Mouse (Mus musculus): ENCODE data around the gene Srrt. TPM values are rescaled to one million over a fixed set of nuclear protein-coding genes. Genes with fewer than 3 reads are reported as not detected.
A peak's percentile ranks its signal among the peaks of the same experiment; 100 is the strongest.

Gene Srrt
- total RNA-seq, 2 experiments from 2014 or later: 91.0 to 91.9 TPM

DNA sequence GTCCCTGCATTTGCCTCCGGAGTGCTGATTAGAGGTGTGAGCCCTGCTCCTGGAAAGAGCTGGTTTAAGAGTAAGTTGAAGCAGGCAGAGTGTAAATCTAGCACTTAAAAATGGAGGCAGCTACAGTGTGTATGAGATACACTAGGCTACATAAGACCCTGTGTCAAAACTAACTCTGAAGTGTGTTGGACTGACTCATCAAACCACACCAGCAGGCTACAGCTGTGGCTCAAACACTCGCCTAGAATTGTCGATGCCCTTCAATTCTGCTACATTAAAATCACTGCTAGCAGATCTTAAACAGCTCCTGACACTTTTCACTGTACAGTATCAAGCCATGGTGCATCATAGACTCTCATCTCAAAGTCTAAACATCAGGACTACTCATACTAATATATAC is 3.3 kb downstream of the Srrt start:
- no peak for DNase-seq
- intact Hi-C loops (cut with DNase I): no loop called here

DNA sequence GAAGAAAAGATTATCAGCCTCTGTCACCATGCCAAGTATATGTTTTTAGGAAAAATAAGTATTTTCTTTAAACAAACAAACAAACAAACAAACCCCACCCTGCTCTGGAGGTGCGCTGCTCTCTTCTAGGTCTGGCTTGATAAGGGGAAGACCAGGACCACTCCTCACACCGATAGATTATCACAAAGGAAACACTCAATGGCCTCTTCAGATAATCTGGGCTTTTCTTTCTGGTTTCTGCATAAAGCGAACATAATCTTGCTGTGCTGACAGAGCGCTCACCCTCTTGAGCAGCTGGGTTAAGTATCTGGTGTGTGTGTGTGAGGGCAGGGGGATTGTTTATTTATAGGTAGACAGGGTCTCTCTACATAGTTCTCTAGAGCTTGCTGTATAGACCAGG is 3.9 kb downstream of the Srrt start:
- intact Hi-C loops (cut with DNase I): no loop called here

DNA sequence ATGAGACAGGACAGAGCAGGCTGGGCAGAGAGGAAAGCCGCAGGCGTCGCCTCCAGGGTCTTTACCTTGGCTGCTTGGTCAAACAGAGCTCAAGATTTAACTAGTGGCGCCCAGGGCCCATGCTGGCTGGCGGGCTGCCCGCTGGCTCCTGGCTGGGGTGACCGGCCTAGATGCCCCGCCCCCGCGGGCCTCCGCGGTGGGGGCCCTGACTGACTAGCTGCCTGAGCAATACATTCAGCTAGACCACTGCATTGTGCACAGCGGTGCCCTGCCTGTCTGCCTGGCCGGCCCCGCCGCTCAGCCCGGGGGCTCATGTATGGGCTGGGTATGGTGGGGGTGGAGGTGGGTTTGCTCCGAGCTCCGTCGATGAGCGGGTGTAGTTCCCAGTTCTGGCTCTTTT is 6.2 kb downstream of the Srrt start:
- intact Hi-C loops (cut with DNase I): no loop called here

More for the DNA sequence above, 3.9 kb downstream of the Srrt start:
- DNase-seq: no peak

DNA sequence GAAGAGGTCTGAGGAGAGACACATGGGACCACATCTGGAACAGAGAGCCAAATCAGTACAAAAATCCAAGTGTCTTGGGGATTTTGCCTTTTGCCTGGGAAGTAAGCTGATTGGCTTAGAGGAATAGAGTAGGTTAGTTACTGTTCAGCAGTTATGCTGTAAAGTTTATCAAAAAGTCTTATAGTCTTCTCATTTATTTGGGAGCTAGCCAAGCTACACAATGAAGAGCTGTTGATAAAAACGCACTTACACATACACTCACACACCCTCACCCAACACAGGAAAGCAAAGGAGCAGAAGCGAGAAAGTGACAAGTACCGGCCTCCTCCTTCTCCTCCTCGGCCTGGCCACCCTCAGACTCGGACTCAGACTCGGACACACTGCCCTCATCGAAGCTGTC is 8.2 kb downstream of the Srrt start:
- intact Hi-C loops (cut with DNase I): no loop called here
- DNase-seq: no peak

More for the DNA sequence above, 6.2 kb downstream of the Srrt start:
- DNase-seq: no peak

DNA sequence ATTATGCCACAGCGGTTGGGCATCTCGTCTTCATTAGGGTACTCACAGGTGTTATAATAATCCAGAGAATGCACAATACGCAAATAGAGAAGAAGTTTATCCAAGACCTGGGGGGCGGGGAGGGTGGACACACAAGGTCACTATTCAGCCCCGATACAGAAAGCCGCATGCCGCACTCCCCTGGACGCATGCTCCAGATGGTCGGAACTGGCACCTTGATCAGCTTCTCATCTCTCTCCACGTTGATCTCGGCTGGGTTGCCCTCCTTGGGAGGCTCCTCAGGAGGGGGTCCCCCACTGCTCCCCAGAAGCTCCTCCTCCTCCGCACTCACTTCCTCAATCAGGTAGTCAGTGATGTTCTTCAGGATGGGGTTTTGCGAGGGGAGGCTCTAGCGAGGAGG is 10.3 kb downstream of the Srrt start:
- intact Hi-C loops (cut with DNase I): no loop called here
- no peak for DNase-seq

DNA sequence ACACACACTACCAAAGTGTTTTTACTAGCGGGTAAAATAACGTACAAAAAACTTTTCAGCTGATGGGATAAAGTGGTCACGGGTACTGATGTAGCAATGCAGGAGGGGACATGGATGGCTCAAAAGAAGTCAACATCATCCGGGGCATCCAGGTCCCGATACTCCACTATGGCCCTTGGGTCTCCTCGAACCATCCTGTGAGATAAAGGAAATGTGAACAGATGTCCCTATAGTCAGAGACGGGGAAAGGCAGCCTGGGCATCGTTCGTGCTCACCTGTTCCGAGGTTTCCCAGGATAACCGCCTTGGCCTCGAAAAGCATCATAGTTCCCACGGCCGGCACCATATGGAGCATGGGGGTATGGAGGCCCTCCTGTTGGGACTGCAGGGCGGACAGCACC is 11.8 kb downstream of the Srrt start:
- DNase-seq: no peak
- intact Hi-C loops (cut with DNase I): no loop called here

DNA sequence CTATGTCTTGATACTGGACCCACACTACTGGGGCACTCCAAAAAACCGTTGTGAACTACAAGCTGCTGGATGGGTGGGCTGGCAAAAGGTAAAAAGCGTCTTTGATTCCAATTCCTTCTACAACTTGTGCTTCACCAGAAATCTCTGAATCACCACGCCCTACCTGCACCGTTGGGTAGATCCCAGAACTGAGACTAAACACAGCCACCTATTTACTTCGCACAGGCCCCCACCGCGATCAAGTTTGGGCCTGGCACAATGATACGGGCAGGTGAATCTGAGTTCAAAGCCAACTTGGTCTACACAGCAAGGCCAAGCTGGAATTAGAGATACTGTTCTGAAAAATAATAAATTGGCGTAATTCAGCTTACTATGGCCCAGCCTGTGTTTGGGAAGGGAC is 12.2 kb downstream of the Srrt start:
- intact Hi-C loops (cut with DNase I): no loop called here

DNA sequence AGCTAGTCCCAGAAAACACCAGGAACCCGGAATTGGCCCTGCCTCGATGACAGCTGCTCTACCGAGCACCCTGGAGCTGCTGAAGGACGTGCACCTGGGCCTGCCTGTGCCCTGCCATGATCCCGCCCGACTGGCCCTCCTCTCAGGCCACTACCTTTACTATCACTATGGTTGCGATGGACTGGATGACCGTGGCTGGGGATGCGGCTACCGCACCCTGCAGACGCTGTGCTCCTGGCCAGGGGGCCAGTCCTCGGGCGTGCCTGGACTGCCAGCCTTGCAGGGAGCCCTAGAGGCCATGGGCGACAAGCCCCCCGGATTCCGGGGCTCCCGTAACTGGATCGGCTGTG is 12.8 kb downstream of the Srrt start:
- intact Hi-C loops (cut with DNase I): loop anchor here (5.0 kb wide), 1 partner anchor 208 kb away; the partner anchor contains the start of gene Pop7
- DNase-seq: no peak

More for the DNA sequence above, 12.2 kb downstream of the Srrt start:
- DNase-seq: no peak

DNA sequence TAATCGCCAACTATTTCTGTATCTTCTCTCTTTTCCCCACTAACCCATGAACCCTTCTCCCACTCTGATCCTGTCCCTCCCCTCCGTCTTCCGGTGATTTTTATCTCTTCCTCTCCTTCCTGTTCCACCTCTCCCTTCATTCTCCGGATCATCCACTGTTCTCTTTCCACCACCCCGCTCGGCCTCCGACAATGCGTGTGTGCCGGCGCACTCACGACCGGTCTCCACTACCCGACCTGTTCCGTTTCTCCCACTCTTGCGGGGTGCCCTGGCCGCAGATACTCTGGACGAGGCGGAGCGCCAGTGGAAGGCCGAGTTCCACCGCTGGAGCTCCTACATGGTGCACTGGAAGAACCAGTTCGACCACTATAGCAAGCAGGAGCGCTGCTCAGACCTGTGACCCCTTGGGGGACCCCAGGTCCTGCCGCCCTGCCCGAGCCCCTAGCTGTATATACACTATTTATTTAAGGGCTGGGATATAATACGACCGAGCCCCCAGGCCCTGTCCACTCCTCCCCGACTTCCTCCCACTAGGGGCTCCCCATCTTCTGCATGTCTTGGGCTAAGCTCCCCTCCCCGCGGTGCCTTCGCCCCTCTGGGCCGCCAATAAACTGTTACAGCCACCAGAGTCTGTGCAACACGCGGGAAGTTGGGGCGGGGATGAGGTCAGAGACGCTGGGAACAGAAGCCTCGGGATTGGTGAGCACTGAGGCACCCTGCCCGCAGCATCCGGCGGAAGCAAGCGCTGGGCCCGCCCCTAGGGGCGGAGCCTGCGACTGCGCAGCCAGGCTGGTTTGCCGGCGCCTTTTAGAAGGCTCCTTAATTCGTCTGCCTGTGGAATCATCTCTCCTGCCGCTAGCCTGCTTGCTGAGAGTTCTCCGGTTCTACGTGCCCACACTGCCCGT is 13.4 kb downstream of the Srrt start, which contains the start of gene Ufsp1:
TSS of gene Ufsp1 (plus strand) at position 791 of the 905 bp plus-strand sequence.
- DNase-seq: peak; percentile 97
- intact Hi-C loops (cut with DNase I): loop anchor here (2.0 to 5.0 kb wide), 2 partner anchors 19 to 208 kb away; partner anchors contain the start of gene Pop7

DNA sequence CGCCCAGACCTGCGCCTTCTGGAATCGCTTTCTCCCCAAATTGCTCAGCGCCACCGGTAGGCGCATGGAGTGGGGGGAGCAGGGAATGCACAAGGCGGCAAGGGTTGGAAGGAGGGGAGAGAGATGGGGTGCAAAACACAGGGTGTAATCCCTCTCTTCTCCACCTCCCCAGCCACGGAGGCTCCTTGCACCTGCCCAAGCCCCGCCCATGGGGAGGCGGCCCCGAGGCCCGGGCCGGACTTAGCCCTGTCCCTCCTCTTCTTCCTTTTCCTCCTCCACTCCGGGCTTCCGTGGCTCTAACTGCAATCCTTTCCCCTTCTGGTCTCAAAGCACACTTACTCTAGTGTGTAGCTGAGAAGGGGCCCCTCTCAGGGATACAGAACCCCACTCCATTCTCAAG is 14.2 kb downstream of the Srrt start:
- DNase-seq: peak; percentile 74 to 75
- intact Hi-C loops (cut with DNase I): loop anchor here (2.0 to 5.0 kb wide), 2 partner anchors 20 to 209 kb away; partner anchors contain the start of gene Pop7

DNA sequence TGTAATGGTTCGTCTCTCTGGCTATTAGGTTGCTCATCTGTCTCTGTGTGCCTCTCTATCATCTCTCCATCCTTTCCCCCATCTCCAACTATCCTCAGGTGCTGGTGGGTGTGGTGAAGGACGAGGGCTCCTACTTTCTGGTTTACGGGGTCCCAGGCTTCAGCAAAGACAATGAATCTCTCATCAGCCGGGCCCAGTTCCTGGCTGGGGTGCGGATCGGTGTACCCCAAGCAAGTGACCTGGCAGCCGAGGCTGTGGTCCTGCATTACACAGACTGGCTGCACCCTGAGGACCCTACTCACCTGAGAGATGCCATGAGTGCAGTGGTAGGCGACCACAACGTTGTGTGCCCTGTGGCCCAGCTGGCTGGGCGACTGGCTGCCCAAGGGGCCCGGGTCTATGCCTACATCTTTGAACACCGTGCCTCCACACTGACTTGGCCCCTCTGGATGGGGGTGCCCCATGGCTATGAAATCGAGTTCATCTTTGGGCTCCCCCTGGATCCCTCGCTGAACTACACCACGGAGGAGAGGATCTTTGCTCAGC is 16.0 kb downstream of the Srrt start:
- intact Hi-C loops (cut with DNase I): loop anchor here (1.0 to 5.0 kb wide), 2 partner anchors 90 to 211 kb away; partner anchors contain the start of gene Pop7
- DNase-seq: no peak

DNA sequence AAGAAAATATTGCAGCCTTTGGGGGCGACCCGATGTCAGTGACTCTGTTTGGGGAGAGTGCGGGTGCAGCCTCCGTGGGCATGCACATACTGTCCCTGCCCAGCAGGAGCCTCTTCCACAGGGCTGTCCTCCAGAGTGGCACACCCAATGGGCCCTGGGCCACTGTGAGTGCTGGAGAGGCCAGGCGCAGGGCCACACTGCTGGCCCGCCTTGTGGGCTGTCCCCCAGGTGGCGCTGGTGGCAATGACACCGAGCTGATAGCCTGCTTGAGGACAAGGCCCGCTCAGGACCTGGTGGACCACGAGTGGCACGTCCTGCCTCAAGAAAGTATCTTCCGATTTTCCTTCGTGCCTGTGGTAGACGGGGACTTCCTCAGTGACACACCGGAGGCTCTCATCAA is 16.8 kb downstream of the Srrt start:
- peak; percentile 56 to 70 for DNase-seq
- intact Hi-C loops (cut with DNase I): loop anchor here (1.0 to 5.0 kb wide), 2 partner anchors 91 to 212 kb away; partner anchors contain the start of gene Pop7

DNA sequence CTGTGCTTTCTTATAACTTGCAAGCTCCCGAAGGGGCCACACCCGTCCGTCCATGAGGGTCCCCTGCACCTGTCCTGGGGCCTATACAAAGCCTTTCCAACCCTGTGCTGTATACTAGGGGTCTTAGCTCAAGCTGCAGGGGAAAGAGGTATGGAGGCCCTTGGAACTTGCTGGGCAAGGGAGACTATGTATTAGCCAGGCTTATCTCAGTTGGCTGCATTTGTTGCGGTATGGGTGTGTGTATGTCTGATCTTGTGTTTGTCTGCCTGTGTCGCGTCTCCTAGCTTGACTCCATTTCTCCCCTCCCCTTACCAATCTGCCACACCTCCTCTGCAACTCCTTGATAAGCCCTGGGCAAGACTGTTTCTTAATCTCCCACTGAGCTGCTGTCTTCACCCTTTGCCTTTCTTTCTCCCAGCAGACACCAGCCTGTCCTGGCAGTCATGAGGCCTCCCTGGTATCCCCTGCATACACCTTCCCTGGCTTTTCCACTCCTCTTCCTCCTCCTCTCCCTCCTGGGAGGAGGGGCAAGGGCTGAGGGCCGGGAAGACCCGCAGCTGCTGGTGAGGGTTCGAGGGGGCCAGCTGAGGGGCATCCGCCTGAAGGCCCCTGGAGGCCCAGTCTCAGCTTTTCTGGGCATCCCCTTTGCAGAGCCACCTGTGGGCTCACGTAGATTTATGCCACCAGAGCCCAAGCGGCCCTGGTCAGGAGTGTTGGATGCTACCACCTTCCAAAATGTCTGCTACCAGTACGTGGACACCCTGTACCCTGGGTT is 17.7 kb downstream of the Srrt start:
- no peak for DNase-seq
- intact Hi-C loops (cut with DNase I): loop anchor here (5.0 kb wide), 1 partner anchor 213 kb away; the partner anchor contains the start of gene Pop7

DNA sequence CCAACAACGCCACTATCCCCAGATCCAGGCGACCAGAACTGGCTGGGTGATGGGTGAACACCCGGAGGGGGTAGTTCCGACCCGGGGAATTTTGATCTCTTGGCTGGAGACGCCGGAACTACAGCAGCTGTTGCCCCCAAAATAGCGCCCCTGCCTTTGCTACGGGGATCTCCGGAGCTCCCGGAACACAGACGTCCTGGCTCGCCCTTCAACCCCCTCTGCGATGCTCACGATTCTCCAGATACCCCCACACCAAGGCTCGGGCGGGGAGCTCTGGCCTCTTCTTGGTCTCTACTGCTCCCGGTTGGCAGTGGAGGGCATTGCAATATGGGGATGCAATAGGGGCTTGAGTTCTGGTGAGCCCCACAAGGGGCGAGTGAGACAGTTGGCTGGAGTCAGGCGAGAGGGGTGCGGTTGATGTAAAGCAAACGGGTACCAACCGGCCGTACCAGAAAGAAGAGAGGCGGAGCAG is 18.4 kb downstream of the Srrt start:
- intact Hi-C loops (cut with DNase I): no loop called here
- peak; percentile 45 to 57 for DNase-seq

DNA sequence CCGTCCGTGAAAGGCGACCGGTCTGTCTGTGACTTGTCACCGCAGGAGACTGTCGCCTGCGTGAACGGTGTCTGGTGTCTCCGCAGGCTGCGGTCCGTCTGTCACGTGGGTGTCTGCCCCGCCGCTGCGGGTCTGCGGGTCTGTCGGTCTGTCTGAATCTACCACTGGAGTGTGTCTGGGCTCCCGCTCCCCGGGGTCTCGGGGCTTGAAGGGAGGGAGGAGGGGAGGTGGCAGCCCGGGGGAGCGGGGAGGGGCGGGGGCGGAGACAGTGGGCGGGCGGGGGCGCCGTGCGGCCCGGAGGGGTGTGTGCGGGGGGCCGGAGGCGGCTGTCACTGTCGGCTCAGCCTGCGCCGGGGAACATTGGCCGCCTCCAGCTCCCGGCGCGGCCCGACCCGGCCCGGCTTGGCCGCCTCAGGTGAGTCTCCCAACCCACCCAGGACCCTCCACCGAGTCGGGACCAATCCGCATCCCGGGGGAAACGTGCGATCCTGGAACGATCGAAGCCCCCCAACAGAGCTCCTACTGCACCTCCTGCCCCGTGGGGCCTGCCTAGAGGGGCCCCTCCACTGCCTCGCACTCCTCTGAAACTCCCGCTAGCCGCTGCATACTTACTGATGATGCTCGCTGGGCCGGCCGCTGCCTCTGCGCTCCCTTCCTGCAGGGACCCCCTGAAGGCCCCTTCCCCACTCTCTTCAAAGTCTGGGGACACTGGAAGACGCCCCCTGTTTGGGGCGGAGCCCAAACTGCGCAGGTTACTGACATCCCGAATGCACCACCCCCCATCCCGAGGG is 19.3 kb downstream of the Srrt start:
- intact Hi-C loops (cut with DNase I): loop anchor here (2.0 kb wide), 1 partner anchor 165 kb away; no protein-coding TSS in a partner anchor
- peak in 1 of 2 experiments; percentile 41 for DNase-seq

DNA sequence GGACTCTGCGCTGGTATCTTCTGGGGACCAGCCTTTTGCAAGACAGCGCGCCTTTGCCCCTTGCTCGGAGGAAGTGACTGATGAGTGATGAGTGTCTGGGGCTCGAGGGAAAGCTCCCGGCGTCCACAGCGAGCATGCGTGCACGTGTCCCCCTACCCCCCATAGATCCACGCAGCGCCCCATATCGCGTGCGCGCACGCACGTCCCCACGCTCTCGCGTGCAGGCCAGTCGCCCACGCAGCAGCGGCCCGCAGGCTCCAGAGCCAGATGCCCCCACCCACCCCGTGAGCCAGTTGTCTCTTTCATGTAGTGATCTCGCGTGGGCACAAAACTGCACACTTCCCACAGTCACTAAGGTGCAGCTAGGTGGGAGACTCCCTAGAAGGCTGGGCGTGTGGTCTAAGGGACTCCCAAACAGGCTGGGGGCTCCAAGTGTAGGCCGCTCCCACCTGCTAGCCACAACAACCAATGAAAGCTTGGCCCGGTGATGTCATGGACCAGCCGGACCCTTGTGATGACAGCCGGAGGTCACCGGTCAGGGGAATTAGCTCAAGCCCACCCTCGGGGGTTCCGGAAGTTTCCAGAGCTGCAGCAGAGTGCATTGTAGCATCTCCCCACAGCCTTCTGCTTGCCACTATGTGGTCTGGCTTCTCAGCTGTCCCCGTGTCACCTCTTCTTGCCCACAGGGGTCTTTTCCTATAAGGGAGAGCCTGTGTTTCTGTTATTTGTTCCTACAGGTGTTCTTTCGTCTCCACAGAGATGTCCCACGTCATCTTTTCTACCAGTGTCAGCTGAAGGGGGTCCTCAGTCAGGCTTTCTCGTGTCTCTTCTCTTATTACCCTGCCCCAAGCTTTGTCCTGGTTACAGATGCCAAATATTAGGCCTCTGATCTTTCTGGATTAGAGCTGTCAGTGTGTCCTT is 20.2 kb downstream of the Srrt start, which contains the start of gene Ache:
TSS of gene Ache (plus strand) at position 488 of the 921 bp plus-strand sequence.
- intact Hi-C loops (cut with DNase I): loop anchor here (2.0 kb wide), 1 partner anchor 164 kb away; no protein-coding TSS in a partner anchor
- peak in 1 of 2 experiments; percentile 42 for DNase-seq

DNA sequence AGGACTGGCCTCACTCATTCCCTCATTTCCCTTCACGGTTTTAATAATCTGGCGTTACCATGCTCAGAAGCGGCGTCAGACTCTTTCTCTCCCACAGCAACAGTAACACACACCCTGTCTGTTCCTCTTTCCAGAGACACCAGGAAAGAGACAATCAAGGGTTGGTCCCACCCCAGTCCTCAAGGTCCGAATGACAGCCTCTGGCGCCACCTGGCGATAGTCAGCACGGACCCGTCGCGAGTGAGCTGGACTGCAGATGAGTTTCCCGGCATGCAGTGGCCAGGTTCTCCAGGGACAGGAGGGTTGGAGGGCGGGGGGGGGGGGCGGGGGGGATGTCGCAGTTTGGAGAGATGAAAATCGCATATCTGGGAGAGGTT is 20.8 kb downstream of the Srrt start:
- intact Hi-C loops (cut with DNase I): loop anchor here (1.0 to 2.0 kb wide), 3 partner anchors 127 to 164 kb away; no protein-coding TSS in a partner anchor
- peak; percentile 93 to 96 for DNase-seq

DNA sequence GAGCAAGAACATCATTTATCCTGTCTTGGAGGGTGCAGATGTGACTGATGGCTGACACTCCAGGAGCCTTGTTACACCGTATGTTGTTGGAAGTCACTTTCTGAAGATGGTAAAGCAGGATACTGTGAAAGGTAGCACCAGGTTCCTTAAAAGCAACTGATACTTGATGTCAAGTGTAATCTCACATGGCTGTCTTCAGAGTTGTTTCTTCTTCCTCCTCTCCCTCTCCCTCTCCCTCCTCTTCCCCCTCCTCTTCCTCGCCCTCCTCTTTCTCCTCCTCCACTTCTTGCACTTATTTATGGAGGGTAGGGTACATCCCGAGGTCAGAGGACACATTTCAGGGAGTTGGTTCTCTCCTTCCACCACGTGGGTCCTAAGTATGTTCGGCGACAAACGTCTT is 21.5 kb downstream of the Srrt start:
- intact Hi-C loops (cut with DNase I): loop anchor here (1.0 to 2.0 kb wide), 3 partner anchors 127 to 163 kb away; no protein-coding TSS in a partner anchor
- no peak for DNase-seq
